Mouse (Mus musculus) cerebellum, postnatal 14 days (tissue): Measurements from ENCODE around the gene Neo1.
"Not testable (repeated sequence)": the region's sequence is repeated elsewhere in the genome, so short reads cannot be mapped to it uniquely, and the experiment has no call there.

ENCODE experiments used
- DNase-seq, 2 experiments: peaks; one replicate each; pipeline ENCODE4 v3.0.0; 2021; ENCODE audit warnings: mixed read lengths in 2 of 2

Neo1 gene

GRCm38 (mm10) chr9:58989255-58989928 is 46.8 kb downstream of the Neo1 start:
- DNase-seq = no peak

- no peak for DNase-seq
Measured at GRCm38 (mm10) chr9:58979034-58979433, 57.2 kb downstream of the Neo1 start.

DNA sequence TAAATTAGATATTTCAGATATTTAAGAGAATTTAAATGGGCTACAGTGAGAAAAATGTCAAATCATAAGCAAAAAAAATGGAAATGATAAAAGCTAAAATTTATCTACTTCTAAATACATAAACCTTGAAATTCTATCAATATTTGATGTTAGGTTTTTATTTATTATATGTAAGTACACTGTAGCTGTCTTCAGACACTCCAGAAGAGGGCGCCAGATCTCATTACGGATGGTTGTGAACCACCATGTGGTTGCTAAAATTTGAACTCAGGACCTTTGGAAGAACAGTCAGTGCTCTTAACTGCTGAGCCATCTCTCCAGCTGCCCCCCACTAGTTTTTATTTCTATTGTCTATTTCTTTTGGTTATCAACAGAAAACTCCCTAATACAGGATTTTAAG is 65.1 kb downstream of the Neo1 start:
- not testable (repeated sequence) for DNase-seq

DNA sequence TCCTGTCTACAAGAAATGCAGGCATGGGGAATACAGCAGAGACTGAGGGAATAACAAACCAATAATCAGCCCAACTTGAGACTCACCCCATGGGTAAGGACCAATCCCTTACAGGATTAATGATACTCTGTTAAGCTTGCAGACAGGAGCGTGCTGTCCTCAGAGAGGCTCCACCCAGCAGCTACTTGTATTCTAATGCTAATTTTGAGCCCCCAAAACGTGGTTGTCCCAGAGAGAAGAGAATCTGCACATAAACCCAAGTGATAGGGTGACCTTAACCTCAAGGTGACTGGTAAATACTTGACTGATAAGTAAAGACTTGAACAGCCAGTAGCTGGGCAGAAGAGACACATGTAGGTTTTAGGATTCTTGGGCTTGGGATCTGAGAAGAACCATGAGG is 68.9 kb downstream of the Neo1 start:
- DNase-seq = no peak

DNA sequence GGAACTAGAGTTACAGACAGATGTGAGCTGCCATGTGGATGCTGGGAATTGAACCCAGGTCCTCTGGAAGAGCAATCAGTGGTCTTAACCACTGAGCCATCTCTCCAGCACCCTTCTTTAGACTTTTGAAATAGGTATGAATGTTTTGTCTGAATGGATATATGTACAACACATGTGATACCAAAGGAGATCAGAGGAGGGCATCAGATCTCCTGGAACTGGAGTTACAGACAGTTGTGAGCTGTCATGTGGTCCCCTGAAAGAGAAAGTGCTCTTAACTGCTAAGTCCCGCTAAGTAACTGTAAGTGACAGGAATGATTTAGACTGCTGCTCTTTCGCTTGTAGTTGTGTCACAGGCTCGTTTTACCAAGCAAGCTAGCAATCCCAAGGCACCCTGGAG is 80.7 kb downstream of the Neo1 start:
- no peak for DNase-seq

- DNase-seq = not testable (repeated sequence)
Measured at GRCm38 (mm10) chr9:58945910-58946309, 90.3 kb downstream of the Neo1 start.

GRCm38 (mm10) chr9:58934776-58935175 is 101.5 kb downstream of the Neo1 start:
- no peak for DNase-seq

DNA sequence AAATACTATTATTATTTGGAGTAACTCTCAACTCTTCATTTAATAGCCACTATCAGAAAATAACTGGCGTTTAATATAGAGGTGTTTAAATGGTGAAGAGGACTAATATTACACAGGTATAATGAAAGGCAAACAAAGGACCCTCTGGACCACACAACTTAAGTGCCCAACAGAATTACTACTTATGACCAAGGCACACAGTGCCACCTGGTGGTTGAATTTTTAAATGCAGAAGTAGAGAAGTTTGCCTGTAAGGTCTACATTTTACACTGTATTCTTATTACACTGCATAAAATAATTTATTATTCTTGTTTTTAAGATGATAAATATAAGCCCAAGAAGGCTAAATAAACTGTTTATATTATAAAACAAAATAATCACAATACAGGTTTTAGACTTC is 108.1 kb downstream of the Neo1 start:
- peak; percentile 69 to 79 for DNase-seq

DNA sequence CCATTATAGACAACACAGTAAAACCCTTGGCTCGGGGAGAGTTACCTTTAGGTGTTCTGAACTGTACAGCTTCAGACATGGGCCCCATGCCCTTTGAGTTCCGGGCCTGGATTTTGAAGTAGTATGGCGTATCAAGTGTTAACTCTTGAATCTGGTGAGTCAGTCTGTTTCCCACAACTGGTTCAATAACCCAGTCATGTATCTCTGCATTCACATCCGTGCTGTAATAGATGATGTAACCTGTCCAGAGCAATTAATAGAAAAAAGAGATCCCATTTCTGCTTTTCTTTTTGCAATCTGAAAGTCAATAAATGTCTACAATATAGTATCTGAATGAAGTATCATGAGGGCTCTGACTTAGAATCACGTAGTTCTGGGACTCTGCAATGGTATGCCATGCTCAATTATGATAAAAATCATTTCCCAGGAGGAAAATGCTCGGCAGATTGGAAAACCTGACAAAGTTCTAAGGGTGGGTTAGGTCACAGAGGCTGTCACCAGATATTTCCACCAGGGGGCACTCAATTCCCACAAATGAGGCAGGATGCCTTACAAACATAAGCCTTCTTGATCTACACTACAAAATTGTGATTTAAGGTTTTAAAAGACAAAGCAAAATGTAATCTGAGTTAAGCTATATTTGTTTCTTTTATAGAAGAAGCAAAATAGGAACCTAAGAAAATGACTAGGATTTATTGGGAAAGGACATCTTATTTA is 133.2 kb downstream of the Neo1 start:
- peak; percentile 78 to 81 for DNase-seq

GRCm38 (mm10) chr9:58899602-58900001 is 136.6 kb downstream of the Neo1 start:
- DNase-seq = no peak

DNA sequence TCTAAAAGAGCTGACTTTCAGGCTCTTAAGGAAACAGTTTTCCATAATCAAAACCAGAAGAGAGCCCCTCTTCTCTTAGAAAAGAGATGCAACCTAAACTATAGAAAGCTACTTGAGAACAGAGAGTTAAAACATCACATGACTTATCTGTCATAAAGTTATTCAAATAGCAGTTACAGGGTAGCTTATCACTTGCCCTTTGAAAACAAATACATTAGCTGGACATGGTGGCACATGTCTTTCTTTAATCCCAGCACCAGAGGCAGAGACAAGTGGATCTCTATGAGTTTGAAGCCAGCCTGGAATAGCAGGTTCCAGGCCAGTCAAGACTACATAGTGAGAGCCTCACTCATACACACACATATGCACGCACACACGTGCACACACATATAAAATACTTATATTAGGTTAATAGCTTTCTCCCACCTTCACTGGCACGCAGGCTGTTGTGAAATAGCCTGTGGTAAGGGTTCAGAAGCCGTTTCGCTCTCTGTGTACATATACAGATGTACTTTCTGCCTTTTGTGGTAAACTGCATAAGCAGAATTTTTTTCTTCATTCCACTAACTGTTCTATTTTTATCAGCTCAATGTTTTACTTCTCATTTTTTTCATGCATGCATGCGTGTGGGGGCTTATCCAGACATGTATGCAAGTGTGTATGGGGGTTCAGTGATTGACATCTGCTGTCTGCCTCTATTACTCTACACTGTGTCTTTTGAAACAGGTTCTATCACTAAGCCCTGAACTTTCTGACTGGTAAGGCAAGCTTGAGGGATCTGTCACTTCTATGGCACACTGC is 144.2 kb downstream of the Neo1 start:
- DNase-seq = no peak

GRCm38 (mm10) chr9:58890893-58891292 is 145.3 kb downstream of the Neo1 start:
- no peak for DNase-seq

GRCm38 (mm10) chr9:58889782-58890448 is 146.3 kb downstream of the Neo1 start:
- DNase-seq = no peak

DNA sequence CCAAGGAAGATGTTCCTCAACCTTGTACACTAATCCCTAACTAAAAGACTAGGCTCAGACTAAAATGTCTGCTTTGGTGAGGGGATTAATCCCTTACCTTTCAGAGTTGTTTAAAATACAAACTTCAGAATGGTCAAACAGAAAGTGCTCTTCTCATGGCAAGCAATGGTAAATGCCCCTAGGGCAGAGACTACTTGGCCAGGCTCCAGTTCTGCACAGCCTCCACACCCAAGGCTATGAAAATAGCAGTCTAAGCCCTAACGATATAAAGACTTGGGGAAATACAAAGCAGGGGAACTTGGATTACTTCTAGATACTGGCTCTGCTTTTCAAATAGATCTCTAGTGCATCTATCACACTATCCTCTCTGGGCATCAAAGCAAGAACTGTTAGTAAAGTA is 153.6 kb downstream of the Neo1 start:
- peak in 1 of 2 experiments; percentile 15 for DNase-seq

- no peak for DNase-seq
Measured at GRCm38 (mm10) chr9:58879836-58880235, 156.4 kb downstream of the Neo1 start.

GRCm38 (mm10) chr9:58876946-58877625 is 159.2 kb downstream of the Neo1 start:
- peak; percentile 64 to 85 for DNase-seq

- no peak for DNase-seq
Measured at GRCm38 (mm10) chr9:58875439-58875838, 160.8 kb downstream of the Neo1 start.

DNA sequence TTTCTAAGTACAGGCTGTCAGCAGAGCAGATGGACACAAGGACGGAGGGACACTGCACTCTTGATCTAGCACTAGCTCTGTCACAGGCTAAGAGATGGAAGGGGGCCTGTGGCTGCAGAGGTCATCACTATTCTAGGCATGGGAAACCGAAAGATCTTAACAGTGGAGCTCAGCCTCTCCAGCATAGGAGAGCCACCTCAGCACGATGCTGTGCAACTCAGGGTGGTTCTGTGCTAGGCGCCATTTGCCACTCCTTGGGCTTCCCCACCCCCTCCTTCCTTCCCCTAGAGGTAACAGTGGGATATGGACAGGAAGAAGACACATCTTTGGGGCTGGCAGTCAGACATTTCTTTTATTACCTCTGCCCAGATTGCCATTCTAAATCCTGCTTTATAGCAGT is 161.9 kb downstream of the Neo1 start:
- DNase-seq = no peak

DNA sequence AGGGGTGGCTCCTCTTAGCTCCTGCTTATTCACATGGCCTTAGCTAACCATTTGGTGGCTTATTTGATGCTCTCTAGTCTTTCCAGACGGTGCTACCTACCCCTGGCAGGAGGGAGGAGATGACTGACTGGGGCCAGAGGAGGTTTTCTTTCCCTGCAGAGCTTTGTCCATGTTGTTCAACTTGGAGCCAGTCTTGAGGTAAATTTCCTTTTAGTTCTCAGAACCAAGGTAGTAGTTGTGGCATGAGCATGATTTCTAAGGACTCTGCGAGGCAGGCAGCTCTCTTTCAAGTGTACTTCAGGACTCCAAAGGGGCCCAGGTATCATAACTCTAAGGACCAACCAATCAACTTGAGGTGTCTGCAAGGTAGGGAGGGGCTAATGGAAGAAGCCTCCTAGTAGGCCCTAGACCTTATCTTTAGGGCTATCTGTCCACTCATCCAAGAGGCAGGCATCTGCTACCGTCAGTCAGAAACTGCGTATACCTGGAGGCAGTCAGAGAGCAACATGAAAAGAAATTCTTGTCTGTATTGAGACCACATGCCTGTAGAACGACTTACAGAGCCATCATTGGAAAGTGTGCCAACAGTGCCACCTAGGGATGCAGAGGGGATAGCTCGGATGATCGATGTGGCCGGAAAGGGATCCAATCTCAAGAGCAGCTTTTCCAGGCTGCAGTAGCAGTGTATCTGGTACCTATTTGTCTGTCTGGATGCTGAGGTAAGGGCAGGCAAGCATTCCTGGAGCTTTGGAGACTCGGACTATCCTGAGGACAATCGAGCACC is 162.5 kb downstream of the Neo1 start:
- peak; percentile 88 to 89 for DNase-seq

DNA sequence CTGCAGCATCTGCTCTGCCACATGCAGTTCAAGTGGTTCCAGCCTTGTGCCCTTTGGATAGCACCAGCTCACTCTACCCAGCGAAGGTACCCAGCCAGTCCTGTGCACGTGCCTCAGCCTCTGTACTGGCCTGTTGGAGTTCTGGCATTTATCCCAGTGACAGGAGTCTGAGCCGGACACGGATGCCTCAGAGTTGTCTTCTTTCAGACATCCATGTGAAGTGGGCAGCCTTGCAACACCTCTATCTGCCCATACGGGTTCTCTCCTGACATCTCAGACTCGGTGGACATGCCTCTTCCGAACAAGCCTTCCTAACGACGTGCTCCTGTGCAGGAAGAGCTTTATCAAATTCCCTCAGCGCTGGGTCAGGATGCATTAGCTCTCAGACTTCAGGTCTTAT is 165.1 kb downstream of the Neo1 start:
- DNase-seq = peak; percentile 34 to 44

GRCm38 (mm10) chr9:58863826-58864225 is 172.4 kb downstream of the Neo1 start:
- peak in 1 of 2 experiments; percentile 7 for DNase-seq
